Mouse (Mus musculus): ENCODE results near the gene Pgm5.

DNA sequence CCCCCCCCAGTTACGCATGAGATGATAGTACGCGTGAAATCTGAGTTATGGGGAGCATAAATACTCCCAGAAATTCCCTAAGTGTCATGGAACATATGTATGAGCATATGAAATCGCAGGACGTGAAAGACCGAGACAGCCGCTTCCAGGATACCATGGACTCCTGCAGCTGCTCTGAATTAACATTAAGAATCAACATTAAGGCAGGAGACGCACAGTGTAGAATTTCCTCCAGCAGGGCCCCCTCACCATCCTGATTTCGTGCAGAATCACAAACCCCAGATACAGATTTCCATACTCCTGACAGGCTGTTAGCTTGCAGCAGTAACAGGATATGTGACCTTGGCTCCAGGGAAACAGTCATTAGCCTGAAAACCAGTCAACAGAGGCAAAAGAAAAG lies 77.9 kb downstream of the Pgm5 start:
- TF ChIP-seq CTCF (IDR thresholded peaks at IDR 0.05; ENCODE audit: low read depth, low read length), result no peak
- TF ChIP-seq POLR2A (IDR thresholded peaks at IDR 0.05; ENCODE audit: borderline replicate concordance, low read depth, low read length), result no peak

All from bone marrow macrophage, adult 2 months (primary cell).